Mouse (Mus musculus): ENCODE data around the gene Gm4792. TPM values are rescaled to one million over a fixed set of nuclear protein-coding genes. Genes with fewer than 3 reads are reported as not detected.

Gm4792 gene
- total RNA-seq, 2 experiments from 2014 or later, result not detected

Other genes with a start within 250 kb of the Gm4792 start
- gene Nr2c1, start 150.7 kb downstream of the Gm4792 start, total RNA-seq (2021), result 10 to 100 TPM; 10.2 to 10.7 TPM
- gene Ndufa12, start 100.0 kb downstream of the Gm4792 start, total RNA-seq (2021), result 100 to 1,000 TPM; 545 to 567 TPM
- 10 to 100 TPM; 23.8 to 25.0 TPM for gene Tmcc3, start 13.2 kb upstream of the Gm4792 start, total RNA-seq (2021)